ENCODE assay signal across 8 mouse cellular contexts in genomic region chr2:152397680-152398435, GRCm38 (mm10). TPM values are rescaled to one million over a fixed set of nuclear protein-coding genes. Genes with fewer than 3 reads are reported as not detected.
DNase-seq lines count a peak whose midpoint lies in the region; ATAC-seq and TF ChIP-seq lines count a peak whose summit lies in the region.

TSS of gene Sox12 (minus strand) at chr2:152398063.

- H3K4me1 ChIP-seq in lung, embryonic 15.5 days = peaks cover 49% of the 10 kb centered on the region
- H3K4me1 ChIP-seq in olfactory bulb, adult 2 months (ENCODE audit: control insufficient read depth, insufficient read depth, low read length) = peaks cover 23% of the 10 kb centered on the region

- H3K27me3 ChIP-seq in lung, embryonic 15.5 days = no peaks in the 10 kb centered on the region

- H3K9ac ChIP-seq in lung, embryonic 15.5 days = peak within 1 kb of the TSS; percentile 94

- peak within 1 kb of the TSS; percentile 93 for H3K4me2 ChIP-seq in lung, embryonic 15.5 days

- no peak for TF ChIP-seq CTCF in olfactory bulb, adult 2 months (IDR thresholded peaks at IDR 0.05; ENCODE audit: insufficient read depth, low read depth, low read length)

- no peaks in the 10 kb centered on the region for H3K36me3 ChIP-seq in lung, embryonic 15.5 days

- TF ChIP-seq POLR2A in olfactory bulb, adult 2 months (IDR thresholded peaks at IDR 0.05; ENCODE audit: insufficient read depth, low read depth, low read length) = peak; percentile 38; the same call in 1 of the 2 replicates

- WGBS in lung, embryonic 15.5 days = under 1% methylated on average over 54 of the region's 104 CpGs
- 3% methylated on average over 93 of the region's 104 CpGs for WGBS in olfactory bulb, adult 2 months

- ATAC-seq in frontal cortex, adult (ENCODE audit: low TSS enrichment) = peak; percentile 54
- peak; percentile 43 to 47 for ATAC-seq in hematopoietic stem cell, adult 5-6 weeks (replicated peaks in 1 of 2; ENCODE audit: insufficient read depth in 1 of 2, low FRiP score in 2 of 2, low TSS enrichment in 1 of 2, low read depth in 1 of 2, poor library complexity in 2 of 2, severe bottlenecking in 2 of 2)
- ATAC-seq in lung, embryonic 15.5 days (ENCODE audit: borderline replicate concordance, extremely low read depth, low FRiP score, low TSS enrichment) = peak; percentile 71

- H3K27ac ChIP-seq in lung, embryonic 15.5 days = peak within 1 kb of the TSS; percentile 100
- H3K27ac ChIP-seq in olfactory bulb, adult 2 months (ENCODE audit: insufficient read depth, low read depth, low read length) = peak within 1 kb of the TSS; percentile 93

- H3K4me3 ChIP-seq in lung, embryonic 15.5 days = peak within 1 kb of the TSS; percentile 76
- H3K4me3 ChIP-seq in olfactory bulb, adult 2 months (ENCODE audit: insufficient read depth, low read depth, low read length) = peak within 1 kb of the TSS; percentile 80

- peak; percentile 74 for DNase-seq in MEL-GATA-1-ER (ENCODE audit: extremely low read depth, low read depth)
- peak; percentile 92 for DNase-seq in cerebellum, adult 8-10 months
- peak; percentile 95 to 96 for DNase-seq in layer of hippocampus, adult 8-10 months (ENCODE audit: low spot score in 2 of 2)
- peak; percentile 81 to 85 for DNase-seq in thymus, adult 18-20 months

- H3K9me3 ChIP-seq in lung, embryonic 15.5 days = no peaks in the 10 kb centered on the region

RNA-seq across cellular contexts. Expression of gene Sox12, which starts in this region (rescaled TPM):
- total RNA-seq in hematopoietic stem cell, adult 5-6 weeks (2017) = 1.9 and 3.9 TPM in 2 replicates
- 10 to 100 TPM; 13.7 to 17.3 (median 16.5) TPM for total RNA-seq in layer of hippocampus, adult 8-10 months (2022)
- 10.5 and 11.3 TPM in 2 replicates for polyA plus RNA-seq in lung, embryonic 15.5 days (2015; fragmentation: Nextera tagmentation; extraction: Ambion mirVana)
- polyA plus RNA-seq in olfactory bulb, adult 2 months (2012; ENCODE audit: insufficient read depth, insufficient read length, low replicate concordance, missing spikeins) = not detected in 2 replicates

Comparison
In these comparisons a context has a peak if more than half of its experiments do, and no peak if none do; other contexts are left out.
1. Peak in every context shown above with its lines: DNase-seq, ATAC-seq, H3K4me3 ChIP-seq and H3K27ac ChIP-seq.